Mouse (Mus musculus) mammary gland, adult 2 months (tissue): ENCODE data around the gene Otx1. TPM values are rescaled to one million over a fixed set of nuclear protein-coding genes. Genes with fewer than 3 reads are reported as not detected.

Source experiments
- polyA plus RNA-seq: library from polyadenylated mRNA; depleted of rRNA; stranded (reverse); fragments of >200 nt; gene quantifications from 2 replicates; pipeline ENCODE4 v1.2.3, GENCODE M21; 2012; ENCODE audit warnings: low replicate concordance; rRNA removed

Otx1 gene
- polyA plus RNA-seq, result not detected in 2 replicates

GRCm38 (mm10) chr11:22002783-22003340 is at the start of gene Otx1:
Gene Otx1, minus strand, starts transcription at chr11:22002897.

